Mouse (Mus musculus): ENCODE measurements around the gene Atrx. TPM values are rescaled to one million over a fixed set of nuclear protein-coding genes. Genes with fewer than 3 reads are reported as not detected.

Gene Atrx
- 74.8 and 86.3 TPM in 2 replicates for polyA plus RNA-seq (2015; fragmentation: Nextera tagmentation; extraction: Ambion mirVana)

GRCm38 (mm10) chrX:105928861-105929477 lies at the start of gene Atrx:
Gene Atrx (minus strand): TSS chrX:105929403.

DNA sequence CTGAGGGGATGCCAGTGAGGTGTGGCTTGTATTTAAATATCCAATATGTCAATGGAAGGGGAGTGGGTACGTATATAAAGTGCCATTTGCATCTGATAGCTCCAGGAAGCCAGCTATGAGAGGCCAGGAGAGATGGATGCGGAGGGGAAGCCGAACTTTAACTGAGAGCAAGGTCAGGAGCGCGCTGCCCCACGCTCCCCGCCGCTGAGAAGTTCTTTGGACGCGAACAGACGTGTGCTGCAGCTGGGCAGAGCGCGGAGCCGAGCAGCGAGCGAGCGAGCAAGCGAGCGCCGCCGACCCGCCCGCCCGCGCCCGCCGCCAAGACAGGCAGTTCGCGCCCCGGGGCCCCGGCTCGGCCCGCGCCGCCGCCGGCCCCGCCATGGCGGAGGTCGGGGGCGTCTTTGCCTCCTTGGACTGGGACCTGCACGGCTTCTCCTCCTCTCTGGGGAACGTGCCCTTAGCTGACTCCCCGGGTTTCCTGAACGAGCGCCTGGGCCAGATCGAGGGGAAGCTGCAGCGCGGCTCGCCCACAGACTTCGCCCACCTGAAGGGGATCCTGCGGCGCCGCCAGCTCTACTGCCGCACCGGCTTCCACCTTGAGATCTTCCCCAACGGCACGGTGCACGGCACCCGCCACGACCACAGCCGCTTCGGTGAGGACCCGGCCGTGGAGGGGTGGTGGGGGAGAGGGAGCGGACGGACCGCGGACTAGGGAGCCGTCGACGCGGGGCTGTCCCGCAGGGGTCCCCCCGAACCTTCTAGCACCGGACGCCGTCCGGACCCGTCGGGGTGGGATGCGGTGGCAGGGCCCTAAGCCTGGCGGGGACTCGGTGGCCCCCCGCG lies 164.8 kb downstream of the Atrx start, which contains the start of gene Fgf16:
TSS of gene Fgf16 (plus strand) at position 118 of the 843 bp plus-strand sequence.

Other genes starting within 250 kb of the Atrx start
- 1.2 and 1.3 TPM in 2 replicates for gene Fgf16, start 165.1 kb downstream of the Atrx start, polyA plus RNA-seq (2015; fragmentation: Nextera tagmentation; extraction: Ambion mirVana)
- gene Magt1, start 82.5 kb upstream of the Atrx start, polyA plus RNA-seq (2015; fragmentation: Nextera tagmentation; extraction: Ambion mirVana), result 33.1 and 40.3 TPM in 2 replicates
- 485 and 539 TPM in 2 replicates for gene Cox7b, start 86.3 kb upstream of the Atrx start, polyA plus RNA-seq (2015; fragmentation: Nextera tagmentation; extraction: Ambion mirVana)
- gene Atp7a, start 97.9 kb upstream of the Atrx start, polyA plus RNA-seq (2015; fragmentation: Nextera tagmentation; extraction: Ambion mirVana), result 13.4 and 16.4 TPM in 2 replicates
- 1.3 and 3.8 TPM in 2 replicates for gene Tlr13, start 213.8 kb upstream of the Atrx start, polyA plus RNA-seq (2015; fragmentation: Nextera tagmentation; extraction: Ambion mirVana)

All from urinary bladder, postnatal 0 days (tissue).